Mouse (Mus musculus) stomach, embryonic 14.5 days (tissue): ENCODE measurements around the gene Atp6v1a. TPM values are rescaled to one million over a fixed set of nuclear protein-coding genes. Genes with fewer than 3 reads are reported as not detected.

Experiments
- ATAC-seq: fragments of 200-750 bp; cut with Nextera tagmentation; 2 replicates; pipeline ENCODE4 v1.8.0; 2017; ENCODE audit warnings: low read depth, moderate TSS enrichment; ENCODE audit not compliant: insufficient number of reproducible peaks, insufficient read depth, low FRiP score
- H3K27ac ChIP-seq: fragments of 300-500 bp; sonication (generic); 2 replicates; pipeline ENCODE4 v1.5.1; 2014; ENCODE audit warnings: mild to moderate bottlenecking, low read length, moderate library complexity, mixed read lengths
- H3K27me3 ChIP-seq: fragments of 300-500 bp; sonication (generic); 2 replicates; pipeline ENCODE4 v1.6.1; 2014; ENCODE audit warnings: low read length, control low read depth, mixed read lengths; ENCODE audit not compliant: control insufficient read depth, insufficient read depth
- H3K36me3 ChIP-seq: fragments of 300-500 bp; sonication (generic); 2 replicates; pipeline ENCODE4 v1.6.1; 2014; ENCODE audit warnings: mild to moderate bottlenecking, control low read depth, low read length, moderate library complexity, mixed read lengths; ENCODE audit not compliant: control insufficient read depth, insufficient read depth
- H3K4me1 ChIP-seq: fragments of 300-500 bp; sonication (generic); 2 replicates; pipeline ENCODE4 v1.6.1; 2014; ENCODE audit warnings: low read length, control low read depth, mixed read lengths; ENCODE audit not compliant: control insufficient read depth, insufficient read depth
- H3K4me2 ChIP-seq: fragments of 300-500 bp; sonication (generic); replicated peaks from 2 replicates; pipeline ENCODE4 v1.6.1; 2014; ENCODE audit warnings: low read depth, low read length, control low read depth
- H3K4me3 ChIP-seq: fragments of 300-500 bp; sonication (generic); 2 replicates; pipeline ENCODE4 v1.5.1; 2014; ENCODE audit warnings: low read depth, low read length, control low read depth
- H3K9ac ChIP-seq: fragments of 300-500 bp; sonication (generic); replicated peaks from 2 replicates; pipeline ENCODE4 v1.6.1; 2014; ENCODE audit warnings: low read depth, mild to moderate bottlenecking, control low read depth, low read length, moderate library complexity, mixed read lengths
- H3K9me3 ChIP-seq: fragments of 300-500 bp; sonication (generic); 2 replicates; pipeline ENCODE4 v1.6.1; 2016; ENCODE audit warnings: low read depth, low read length, control low read depth; ENCODE audit not compliant: control insufficient read depth
- WGBS: fragments of 180-500 bp; shearing (Covaris S2); extraction: QIAGEN DNeasy Blood & Tissue Kit; methylation state at CpG from one replicate; pipeline ENCODE4 v1.1.7; 2014; 5-methylcytosine and 5-hydroxymethylcytosine counted together
- polyA plus RNA-seq: library from polyadenylated mRNA; unstranded; fragments of >200 nt; fragmentation: Nextera tagmentation; extraction: Ambion mirVana; gene quantifications from 2 replicates; pipeline ENCODE4 v1.2.1, GENCODE M21; 2014

Gene Atp6v1a
- 62.7 and 64.3 TPM in 2 replicates for polyA plus RNA-seq

DNA sequence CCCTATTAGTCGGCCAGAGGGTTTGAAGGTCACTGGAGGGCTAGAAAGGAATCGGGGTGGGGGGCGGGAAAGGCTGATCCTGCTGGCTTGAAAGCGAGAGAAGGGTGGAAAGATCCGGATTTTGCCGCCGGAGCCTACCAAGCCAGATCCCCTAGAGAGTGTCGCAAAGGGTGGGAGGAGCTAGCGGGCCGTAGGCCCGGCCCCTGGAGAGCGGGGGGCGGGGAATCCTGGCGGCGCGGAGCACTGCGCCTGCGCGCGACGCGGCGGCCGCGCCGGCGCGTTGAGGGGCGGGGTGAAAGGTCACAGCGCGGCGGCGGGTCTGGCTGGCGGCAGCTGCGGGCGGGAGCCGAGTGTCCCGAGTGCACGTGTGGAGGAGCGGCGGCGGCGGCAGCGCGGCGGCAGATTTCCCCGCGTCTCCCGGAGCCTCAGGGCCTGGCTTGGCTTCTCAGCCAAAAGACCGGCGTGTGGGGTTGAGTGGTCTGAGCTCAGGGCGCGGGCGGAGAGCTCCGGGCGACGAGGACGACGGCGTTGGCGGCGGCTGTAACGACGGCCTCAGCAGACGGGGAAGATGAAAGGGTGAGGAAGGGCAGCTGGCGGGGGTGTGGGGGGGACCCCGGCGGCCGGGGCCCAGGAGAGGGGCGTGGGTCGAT lies at the start of gene Atp6v1a, which contains the start of gene Naa50:
TSS of gene Atp6v1a (minus strand) at position 170 of the 650 bp plus-strand sequence.
TSS of gene Naa50 (plus strand) at position 295 of the 650 bp plus-strand sequence.
- WGBS = under 1% methylated on average over 71 of the region's 71 CpGs
- H3K4me1 ChIP-seq = peaks cover 5% of the 10 kb centered on the region; the same call in 1 of the 2 replicates

DNA sequence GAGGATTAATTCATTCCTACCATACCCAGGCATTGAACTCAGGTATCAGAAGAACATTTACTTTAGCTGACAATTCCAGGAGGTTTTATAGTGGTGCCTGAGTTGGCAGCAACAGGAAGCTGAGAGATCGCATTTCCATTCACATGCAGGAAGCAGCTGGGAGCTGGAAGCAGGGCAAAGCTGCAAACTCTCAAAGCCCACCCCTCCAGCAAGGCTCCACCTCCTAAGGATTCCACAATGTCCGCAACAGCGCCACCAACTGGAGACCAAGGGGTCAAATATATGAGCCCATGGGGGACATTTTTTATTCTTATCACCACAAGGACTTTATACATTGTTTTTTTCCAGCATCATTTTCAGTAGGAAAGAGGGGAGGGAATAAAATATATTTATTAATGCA lies 49.3 kb upstream of the Atp6v1a start:
- no peak overlapping the region for H3K9ac ChIP-seq
- no peaks in the 10 kb centered on the region for H3K36me3 ChIP-seq
- no peaks in the 10 kb centered on the region for H3K27me3 ChIP-seq
- H3K9me3 ChIP-seq = peaks cover 4% of the 10 kb centered on the region; the same call in 1 of the 2 replicates
- H3K4me2 ChIP-seq = no peak overlapping the region
- no peak overlapping the region for H3K27ac ChIP-seq
- whole genome bisulfite sequencing = 86% methylated on average over 3 of the region's 3 CpGs
- H3K4me1 ChIP-seq = no peaks in the 10 kb centered on the region
- ATAC-seq = no peak
- no peak overlapping the region for H3K4me3 ChIP-seq

More for the DNA sequence above, at the start of gene Atp6v1a, which contains the start of gene Naa50:
- Histone ChIP-seq H3K9me3 (no peaks in the 10 kb centered on the region), H3K4me3 (peak within 1 kb of the TSS; percentile 99), H3K36me3 (no peaks in the 10 kb centered on the region), H3K27me3 (no peaks in the 10 kb centered on the region), H3K9ac (peak within 1 kb of the TSS; percentile 95), H3K27ac (peak within 1 kb of the TSS; percentile 98), H3K4me2 (peak within 1 kb of the TSS; percentile 82)
- peak; percentile 91 for ATAC-seq

DNA sequence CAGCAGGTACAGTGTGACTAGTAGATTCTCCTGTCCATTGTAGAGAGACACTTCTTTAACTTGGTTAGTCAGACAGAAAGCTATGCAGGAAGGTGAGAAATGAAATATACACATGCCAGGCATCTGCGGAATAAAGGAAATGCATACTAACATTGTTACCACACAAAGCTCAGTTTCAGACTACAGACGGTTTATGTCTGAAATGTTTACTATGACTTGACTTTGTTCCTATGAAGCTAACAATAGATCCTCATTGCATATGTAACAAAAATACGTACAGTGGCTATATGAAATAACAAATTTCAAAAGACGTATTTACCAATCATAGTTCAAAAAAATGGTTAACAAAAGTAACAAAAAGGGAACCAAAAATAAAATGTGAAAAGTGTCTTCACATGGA lies 47.7 kb upstream of the Atp6v1a start:
- H3K4me3 ChIP-seq = no peak overlapping the region
- ATAC-seq = no peak
- H3K4me1 ChIP-seq = no peaks in the 10 kb centered on the region
- H3K9me3 ChIP-seq = peaks cover 4% of the 10 kb centered on the region; the same call in 1 of the 2 replicates
- H3K27ac ChIP-seq = no peak overlapping the region
- 90% methylated on average over 4 of the region's 4 CpGs for WGBS
- H3K27me3 ChIP-seq = no peaks in the 10 kb centered on the region
- H3K36me3 ChIP-seq = no peaks in the 10 kb centered on the region
- H3K9ac ChIP-seq = no peak overlapping the region
- H3K4me2 ChIP-seq = no peak overlapping the region

DNA sequence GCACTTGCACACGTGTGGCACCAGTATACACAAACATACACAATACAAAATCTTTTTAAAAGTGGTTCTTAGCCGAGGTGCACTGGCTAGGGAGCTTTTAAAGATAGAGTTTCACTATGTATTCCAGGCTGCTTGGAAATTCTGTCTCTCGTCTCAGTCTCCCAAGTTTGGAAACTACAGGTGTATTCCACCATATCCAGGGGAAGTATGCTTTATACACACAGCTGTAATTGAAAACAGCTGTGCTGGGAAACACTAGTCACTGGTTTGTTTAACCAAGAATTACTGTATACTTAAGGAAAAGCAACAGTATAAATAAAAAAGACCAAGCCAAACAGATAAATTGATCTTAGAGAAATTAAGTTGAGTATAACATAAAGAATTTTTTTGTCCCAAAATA lies 45.3 kb upstream of the Atp6v1a start:
- Histone ChIP-seq H3K27me3 (no peaks in the 10 kb centered on the region), H3K9ac (no peak overlapping the region), H3K4me1 (no peaks in the 10 kb centered on the region), H3K4me3 (no peak overlapping the region), H3K9me3 (peaks cover 4% of the 10 kb centered on the region; the same call in 1 of the 2 replicates), H3K27ac (no peak overlapping the region), H3K36me3 (no peaks in the 10 kb centered on the region), H3K4me2 (no peak overlapping the region)
- no peak for ATAC-seq
- 54% methylated on average over 3 of the region's 3 CpGs for WGBS

DNA sequence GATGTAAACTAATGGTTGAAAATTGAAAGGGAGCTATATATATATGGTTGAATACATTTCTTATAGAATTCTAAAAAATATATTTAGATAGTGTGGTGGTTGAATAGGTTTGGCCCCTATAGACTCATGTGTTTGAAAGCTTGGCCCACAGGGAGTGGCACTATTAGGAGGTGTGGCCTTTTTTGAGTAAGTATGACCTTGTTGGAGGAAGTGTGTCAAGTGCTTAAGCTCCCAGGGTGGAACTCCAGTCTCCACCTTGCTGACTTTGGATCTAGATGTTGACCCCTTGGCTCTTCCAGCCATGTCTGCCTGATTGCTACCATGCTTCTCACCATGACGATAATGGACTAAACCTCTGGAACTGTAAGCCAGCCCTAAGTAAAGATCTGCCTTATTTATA lies 43.1 kb upstream of the Atp6v1a start:
- H3K27ac ChIP-seq = no peak overlapping the region
- H3K9me3 ChIP-seq = no peaks in the 10 kb centered on the region
- H3K4me3 ChIP-seq = no peak overlapping the region
- no peak overlapping the region for H3K9ac ChIP-seq
- no peaks in the 10 kb centered on the region for H3K4me1 ChIP-seq
- ATAC-seq = no peak
- no peaks in the 10 kb centered on the region for H3K27me3 ChIP-seq
- H3K36me3 ChIP-seq = no peaks in the 10 kb centered on the region
- no peak overlapping the region for H3K4me2 ChIP-seq
- 91% methylated on average over 1 of the region's 1 CpGs for WGBS

DNA sequence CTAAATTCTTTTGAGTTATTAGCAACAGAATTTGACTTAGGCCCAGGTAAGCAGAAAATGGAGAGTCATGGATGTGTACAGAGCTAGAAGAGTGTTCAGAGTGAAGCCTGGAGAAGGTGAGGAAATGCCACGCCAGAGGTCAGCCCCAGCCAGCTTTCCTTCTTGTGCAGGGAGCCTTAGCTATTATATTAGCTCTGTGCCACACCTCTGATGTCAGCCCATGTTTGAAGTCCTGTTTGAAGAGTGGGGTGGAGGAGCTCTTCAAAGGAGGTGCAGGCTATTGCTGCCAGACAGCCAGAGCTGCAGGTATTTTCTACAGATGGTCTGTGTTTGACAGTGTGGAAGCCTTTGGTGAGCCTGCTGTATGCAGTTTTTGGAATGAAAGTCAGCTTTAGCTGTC lies 39.0 kb upstream of the Atp6v1a start:
- Histone ChIP-seq H3K36me3 (no peaks in the 10 kb centered on the region), H3K9ac (no peak overlapping the region), H3K4me3 (no peak overlapping the region), H3K4me1 (peaks cover 13% of the 10 kb centered on the region; the same call in 1 of the 2 replicates), H3K27me3 (no peaks in the 10 kb centered on the region), H3K27ac (peak overlapping the region; percentile 33), H3K4me2 (no peak overlapping the region), H3K9me3 (no peaks in the 10 kb centered on the region)
- ATAC-seq = peak; percentile 76
- WGBS = 63% methylated on average over 1 of the region's 1 CpGs

DNA sequence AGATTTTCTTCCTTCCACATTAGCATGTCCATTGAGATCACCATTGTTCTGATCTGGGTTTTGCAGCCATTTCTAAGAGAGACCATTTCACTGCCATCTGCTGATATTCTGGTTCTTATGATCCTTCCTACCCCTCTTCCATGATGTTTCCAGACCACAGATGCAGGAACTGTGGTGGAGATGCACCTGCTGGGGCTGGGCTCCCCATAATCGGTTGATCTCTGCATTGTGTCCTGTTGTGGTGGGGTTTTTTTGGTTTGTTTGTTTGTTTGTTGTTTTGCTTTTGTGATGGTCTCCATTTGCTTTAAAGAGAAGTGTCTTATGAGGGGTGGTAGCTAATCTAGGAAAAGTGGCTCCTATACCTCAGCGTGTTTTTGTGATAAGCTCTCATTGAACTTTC lies 37.0 kb upstream of the Atp6v1a start:
- no peak overlapping the region for H3K4me2 ChIP-seq
- no peak overlapping the region for H3K4me3 ChIP-seq
- H3K9ac ChIP-seq = no peak overlapping the region
- no peaks in the 10 kb centered on the region for H3K27me3 ChIP-seq
- H3K27ac ChIP-seq = no peak overlapping the region
- H3K9me3 ChIP-seq = no peaks in the 10 kb centered on the region
- no peak for ATAC-seq
- 94% methylated on average over 2 of the region's 2 CpGs for WGBS
- H3K4me1 ChIP-seq = peaks cover 13% of the 10 kb centered on the region; the same call in 1 of the 2 replicates
- no peaks in the 10 kb centered on the region for H3K36me3 ChIP-seq

DNA sequence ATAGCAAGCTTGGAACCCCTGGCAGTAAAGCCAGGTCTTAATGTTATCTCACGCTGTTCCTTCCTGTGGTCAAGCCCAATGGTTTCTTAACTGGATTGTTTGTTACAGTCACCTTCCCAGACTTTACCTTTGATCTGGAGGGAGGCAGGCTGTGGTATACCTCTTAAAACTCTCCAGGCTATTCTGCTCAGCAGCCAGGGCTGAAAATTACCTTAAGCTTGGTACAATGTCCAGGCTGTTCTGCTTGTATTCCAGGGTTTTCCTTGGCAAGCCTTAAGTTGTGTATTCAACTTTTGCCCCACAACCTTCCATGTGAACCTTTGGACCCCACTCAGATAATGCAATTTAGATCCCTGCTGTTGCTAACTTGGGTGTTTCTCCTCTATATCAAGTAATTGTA lies 35.5 kb upstream of the Atp6v1a start:
- H3K36me3 ChIP-seq = no peaks in the 10 kb centered on the region
- H3K9ac ChIP-seq = no peak overlapping the region
- no peak overlapping the region for H3K4me3 ChIP-seq
- 63% methylated on average over 1 of the region's 1 CpGs for WGBS
- no peak overlapping the region for H3K27ac ChIP-seq
- ATAC-seq = no peak
- H3K4me2 ChIP-seq = 0 out of 2 replicates have a peak overlapping the region, but pooled peaks have one; percentile 66
- peaks cover 13% of the 10 kb centered on the region; the same call in 1 of the 2 replicates for H3K4me1 ChIP-seq
- H3K9me3 ChIP-seq = no peaks in the 10 kb centered on the region
- H3K27me3 ChIP-seq = no peaks in the 10 kb centered on the region
